Mouse (Mus musculus) cerebellum, adult 2 months (tissue): ENCODE data around the gene Bicra.

Experiments used
- CTCF ChIP-seq: fragments of 200-500 bp; IDR thresholded peaks from 2 replicates; pipeline ENCODE4 v1.5.1; 2011; ENCODE audit warnings: low read depth, mild to moderate bottlenecking, control low read depth, low read length, moderate library complexity, borderline replicate concordance; ENCODE audit not compliant: insufficient read depth
- POLR2A ChIP-seq: fragments of 200-500 bp; IDR thresholded peaks from 2 replicates; pipeline ENCODE4 v1.6.1; 2011; ENCODE audit warnings: low read length, control low read depth, borderline replicate concordance; ENCODE audit not compliant: insufficient read depth

GRCm38 (mm10) chr7:16033580-16034461 is 13.9 kb downstream of the Bicra start:
- TF ChIP-seq CTCF (no peak), POLR2A (no peak)
